In the genomic region with DNA sequence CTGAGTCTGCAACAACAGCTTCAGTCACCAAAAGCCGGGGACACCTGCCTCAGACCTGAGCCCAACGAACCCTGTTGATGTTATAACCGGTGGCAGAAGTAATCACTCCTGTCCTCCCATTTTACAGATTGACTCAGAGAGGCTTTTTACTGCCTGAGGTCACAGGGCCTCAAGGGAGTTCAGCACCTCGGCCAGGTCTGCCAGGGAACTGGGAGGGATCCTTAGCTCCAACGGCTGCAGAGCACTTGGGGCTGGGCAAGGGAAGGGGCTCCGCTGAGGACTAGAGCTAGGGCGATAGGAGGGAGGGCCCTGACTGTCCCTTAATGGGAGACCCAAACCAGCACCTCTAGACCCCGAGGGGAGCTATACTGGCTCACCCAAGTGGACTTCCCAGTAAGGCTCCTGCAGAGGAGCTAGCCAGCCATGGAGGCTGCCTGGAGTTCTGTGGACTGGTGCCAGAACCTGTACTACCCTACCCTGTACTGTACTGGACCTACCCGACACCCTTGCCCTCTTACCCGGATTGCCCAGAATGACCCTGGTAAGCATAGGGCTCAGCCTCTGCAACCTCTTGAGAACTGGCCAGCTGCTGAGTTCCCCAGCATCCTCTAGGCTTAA, we compare ENCODE assay signal across 8 mouse cellular contexts. TPM values are rescaled to one million over a fixed set of nuclear protein-coding genes. Genes with fewer than 3 reads are reported as not detected.
A peak's percentile ranks its signal among the peaks of the same experiment; 100 is the strongest.
DNase-seq lines count a peak whose midpoint lies in the region; ATAC-seq and TF ChIP-seq lines count a peak whose summit lies in the region.

No protein-coding gene starts in this region.

- H3K4me3 ChIP-seq in liver, adult 2 months (ENCODE audit: insufficient read depth, low read depth, low read length): peak overlapping the region; percentile 65
- H3K4me3 ChIP-seq in embryonic facial prominence, embryonic 10.5 days: peak overlapping the region; percentile 91
- peak overlapping the region; percentile 88 for H3K4me3 ChIP-seq in intestine, embryonic 14.5 days (ENCODE audit: low read depth, low read length)
- peak overlapping the region; percentile 77 for H3K4me3 ChIP-seq in neural tube, embryonic 12.5 days

- no peak overlapping the region for H3K27ac ChIP-seq in liver, adult 2 months (replicated peaks; ENCODE audit: insufficient read depth, low read depth, low read length)
- peak overlapping the region; percentile 91 for H3K27ac ChIP-seq in embryonic facial prominence, embryonic 10.5 days (replicated peaks)
- peak overlapping the region; percentile 98 for H3K27ac ChIP-seq in intestine, embryonic 14.5 days (ENCODE audit: low read depth)
- no peak overlapping the region for H3K27ac ChIP-seq in neural tube, embryonic 12.5 days

- TF ChIP-seq POLR2A in liver, adult 2 months (IDR thresholded peaks at IDR 0.05; ENCODE audit: extremely low read depth, insufficient read depth, low read length): no peak

- peak overlapping the region; percentile 74 for H3K4me2 ChIP-seq in intestine, embryonic 14.5 days (ENCODE audit: low read length)
- H3K4me2 ChIP-seq in neural tube, embryonic 12.5 days (replicated peaks): peak overlapping the region; percentile 91

- peaks cover 13% of the 10 kb centered on the region for H3K4me1 ChIP-seq in liver, adult 2 months (ENCODE audit: control insufficient read depth, insufficient read depth, low read length)
- peaks cover 78% of the 10 kb centered on the region for H3K4me1 ChIP-seq in embryonic facial prominence, embryonic 10.5 days
- peaks cover 49% of the 10 kb centered on the region for H3K4me1 ChIP-seq in intestine, embryonic 14.5 days (replicated peaks; ENCODE audit: control insufficient read depth, insufficient read depth, low read length)
- peaks cover 52% of the 10 kb centered on the region for H3K4me1 ChIP-seq in neural tube, embryonic 12.5 days

- DNase-seq in liver, adult 2 months (ENCODE audit: extremely low read depth, low read depth, low spot score): peak; percentile 60
- DNase-seq in liver: no peak
- no peak for DNase-seq in embryonic facial prominence, embryonic 10.5 days (ENCODE audit: low spot score)
- DNase-seq in intestine, embryonic 14.5 days (ENCODE audit: low spot score): no peak
- DNase-seq in layer of hippocampus, postnatal 25 days (ENCODE audit: extremely low spot score in 1 of 2, low spot score in 1 of 2): no peak
- DNase-seq in adrenal gland, adult 2 months: no peak
- no peak for DNase-seq in thymus, postnatal 25 days

- no peaks in the 10 kb centered on the region for H3K9me3 ChIP-seq in embryonic facial prominence, embryonic 10.5 days
- no peaks in the 10 kb centered on the region for H3K9me3 ChIP-seq in intestine, embryonic 14.5 days (ENCODE audit: control insufficient read depth, low read length)
- H3K9me3 ChIP-seq in neural tube, embryonic 12.5 days: no peaks in the 10 kb centered on the region

- WGBS in liver, adult 2 months: 63% methylated on average over 10 of the region's 10 CpGs
- 31% methylated on average over 10 of the region's 10 CpGs for WGBS in embryonic facial prominence, embryonic 10.5 days
- WGBS in intestine, embryonic 14.5 days: 29% methylated on average over 10 of the region's 10 CpGs
- WGBS in neural tube, embryonic 12.5 days: 35% methylated on average over 10 of the region's 10 CpGs

- no peaks in the 10 kb centered on the region for H3K27me3 ChIP-seq in liver, adult 2 months (ENCODE audit: control insufficient read depth, insufficient read depth, low read length)
- H3K27me3 ChIP-seq in embryonic facial prominence, embryonic 10.5 days (replicated peaks; ENCODE audit: low read depth, poor library complexity, severe bottlenecking): peaks cover 17% of the 10 kb centered on the region; the same call in 1 of the 2 replicates
- no peaks in the 10 kb centered on the region for H3K27me3 ChIP-seq in intestine, embryonic 14.5 days (replicated peaks; ENCODE audit: control insufficient read depth, insufficient read depth, low read length)
- H3K27me3 ChIP-seq in neural tube, embryonic 12.5 days (replicated peaks): peaks cover 10% of the 10 kb centered on the region

- H3K36me3 ChIP-seq in liver, adult 2 months (ENCODE audit: control insufficient read depth, insufficient read depth, low read length): no peaks in the 10 kb centered on the region
- H3K36me3 ChIP-seq in embryonic facial prominence, embryonic 10.5 days (replicated peaks): peaks cover 10% of the 10 kb centered on the region
- H3K36me3 ChIP-seq in intestine, embryonic 14.5 days (ENCODE audit: control insufficient read depth, insufficient read depth, low read length): peaks cover 14% of the 10 kb centered on the region
- H3K36me3 ChIP-seq in neural tube, embryonic 12.5 days: no peaks in the 10 kb centered on the region

- no peak for TF ChIP-seq CTCF in liver, adult 2 months (IDR thresholded peaks at IDR 0.05; ENCODE audit: low read depth, low read length)

- H3K9ac ChIP-seq in liver, adult 2 months (ENCODE audit: low read depth, low read length): peak overlapping the region; percentile 69
- peak overlapping the region; percentile 97 for H3K9ac ChIP-seq in intestine, embryonic 14.5 days (ENCODE audit: low read length)
- peak overlapping the region; percentile 88 for H3K9ac ChIP-seq in neural tube, embryonic 12.5 days

- H3K79me2 ChIP-seq in liver, adult 2 months (ENCODE audit: control insufficient read depth, insufficient read depth, low read length): no peaks in the 10 kb centered on the region; the same call in 1 of the 2 replicates

- no peak; the same call in 1 of the 2 replicates for ATAC-seq in intestine, embryonic 14.5 days (replicated peaks; ENCODE audit: low FRiP score, low TSS enrichment, low read depth)
- ATAC-seq in neural tube, embryonic 12.5 days (ENCODE audit: low FRiP score, low read depth): peak; percentile 5; the same call in 1 of the 2 replicates

RNA-seq across cellular contexts. Expression of a gene that starts 1.4 kb away (rescaled TPM):
- 3.1 and 3.8 TPM in 2 replicates for total RNA-seq in liver, adult 2 months (2014; rRNA removed)
- polyA plus RNA-seq in liver, adult 2 months (2012; rRNA removed): 11.1 and 18.0 TPM in 2 replicates
- 32.2 and 33.1 TPM in 2 replicates for polyA plus RNA-seq in embryonic facial prominence, embryonic 10.5 days (2016; fragmentation: Nextera tagmentation; extraction: Ambion mirVana)
- 45.6 and 57.9 TPM in 2 replicates for polyA plus RNA-seq in intestine, embryonic 14.5 days (2014; fragmentation: Nextera tagmentation; extraction: Ambion mirVana)
- 26.4 and 32.9 TPM in 2 replicates for polyA plus RNA-seq in neural tube, embryonic 12.5 days (2016; fragmentation: Nextera tagmentation; extraction: Ambion mirVana)
- 10 to 100 TPM; 14.0 to 18.3 TPM for total RNA-seq in layer of hippocampus, postnatal 25 days (2021)
- 10 to 100 TPM; 28.0 to 28.6 TPM for total RNA-seq in adrenal gland, adult 2 months (2021)
- 137 and 151 TPM in 2 replicates for polyA plus RNA-seq in adrenal gland, adult 2 months (2012; rRNA removed)

RNA-seq across cellular contexts. Expression of a gene that starts 5.6 kb away (rescaled TPM):
- total RNA-seq in liver, adult 2 months (2014; rRNA removed): 9.0 and 10.3 TPM in 2 replicates
- polyA plus RNA-seq in liver, adult 2 months (2012; rRNA removed): 7.1 and 9.1 TPM in 2 replicates
- 31.3 and 33.2 TPM in 2 replicates for polyA plus RNA-seq in embryonic facial prominence, embryonic 10.5 days (2016; fragmentation: Nextera tagmentation; extraction: Ambion mirVana)
- 36.2 and 39.3 TPM in 2 replicates for polyA plus RNA-seq in intestine, embryonic 14.5 days (2014; fragmentation: Nextera tagmentation; extraction: Ambion mirVana)
- 30.3 and 30.7 TPM in 2 replicates for polyA plus RNA-seq in neural tube, embryonic 12.5 days (2016; fragmentation: Nextera tagmentation; extraction: Ambion mirVana)
- 10 to 100 TPM; 18.1 to 19.9 TPM for total RNA-seq in layer of hippocampus, postnatal 25 days (2021)
- 10 to 100 TPM; 17.1 to 19.6 TPM for total RNA-seq in adrenal gland, adult 2 months (2021)
- 17.1 and 21.1 TPM in 2 replicates for polyA plus RNA-seq in adrenal gland, adult 2 months (2012; rRNA removed)

RNA-seq across cellular contexts. Expression of a gene that starts 15.5 kb away (rescaled TPM):
- 10.9 and 11.7 TPM in 2 replicates for total RNA-seq in liver, adult 2 months (2014; rRNA removed)
- polyA plus RNA-seq in liver, adult 2 months (2012; rRNA removed): 6.0 and 7.6 TPM in 2 replicates
- 102 and 106 TPM in 2 replicates for polyA plus RNA-seq in embryonic facial prominence, embryonic 10.5 days (2016; fragmentation: Nextera tagmentation; extraction: Ambion mirVana)
- polyA plus RNA-seq in intestine, embryonic 14.5 days (2014; fragmentation: Nextera tagmentation; extraction: Ambion mirVana): 58.0 and 60.7 TPM in 2 replicates
- polyA plus RNA-seq in neural tube, embryonic 12.5 days (2016; fragmentation: Nextera tagmentation; extraction: Ambion mirVana): 52.8 and 59.3 TPM in 2 replicates
- 10 to 100 TPM; 21.2 to 26.9 TPM for total RNA-seq in layer of hippocampus, postnatal 25 days (2021)
- 10 to 100 TPM in 1 of 2 experiments, 1 to 10 TPM in 1; 9.8 to 15.5 TPM for total RNA-seq in adrenal gland, adult 2 months (2021)
- polyA plus RNA-seq in adrenal gland, adult 2 months (2012; rRNA removed): 7.2 and 7.8 TPM in 2 replicates

RNA-seq across cellular contexts. Expression of a gene that starts 20.6 kb away (rescaled TPM):
- 0.20 TPM in 1 of 2 replicates, not detected in the other for total RNA-seq in liver, adult 2 months (2014; rRNA removed)
- polyA plus RNA-seq in liver, adult 2 months (2012; rRNA removed): 0.06 and 0.07 TPM in 2 replicates
- polyA plus RNA-seq in embryonic facial prominence, embryonic 10.5 days (2016; fragmentation: Nextera tagmentation; extraction: Ambion mirVana): 0.05 TPM in 1 of 2 replicates, not detected in the other
- not detected in 2 replicates for polyA plus RNA-seq in intestine, embryonic 14.5 days (2014; fragmentation: Nextera tagmentation; extraction: Ambion mirVana)
- 0.08 TPM in 1 of 2 replicates, not detected in the other for polyA plus RNA-seq in neural tube, embryonic 12.5 days (2016; fragmentation: Nextera tagmentation; extraction: Ambion mirVana)
- not detected for total RNA-seq in layer of hippocampus, postnatal 25 days (2021)
- total RNA-seq in adrenal gland, adult 2 months (2021): under 1 TPM; 0.26 to 0.31 TPM
- polyA plus RNA-seq in adrenal gland, adult 2 months (2012; rRNA removed): 0.69 TPM in 1 of 2 replicates, not detected in the other

RNA-seq across cellular contexts. Expression of a gene that starts 46.8 kb away (rescaled TPM):
- total RNA-seq in liver, adult 2 months (2014; rRNA removed): 12.7 and 13.4 TPM in 2 replicates
- 46.7 and 65.4 TPM in 2 replicates for polyA plus RNA-seq in liver, adult 2 months (2012; rRNA removed)
- 45.9 and 47.8 TPM in 2 replicates for polyA plus RNA-seq in embryonic facial prominence, embryonic 10.5 days (2016; fragmentation: Nextera tagmentation; extraction: Ambion mirVana)
- 28.0 and 29.5 TPM in 2 replicates for polyA plus RNA-seq in intestine, embryonic 14.5 days (2014; fragmentation: Nextera tagmentation; extraction: Ambion mirVana)
- polyA plus RNA-seq in neural tube, embryonic 12.5 days (2016; fragmentation: Nextera tagmentation; extraction: Ambion mirVana): 41.9 and 46.9 TPM in 2 replicates
- 10 to 100 TPM; 49.1 to 67.0 TPM for total RNA-seq in layer of hippocampus, postnatal 25 days (2021)
- 10 to 100 TPM; 58.6 to 68.2 TPM for total RNA-seq in adrenal gland, adult 2 months (2021)
- 176 and 201 TPM in 2 replicates for polyA plus RNA-seq in adrenal gland, adult 2 months (2012; rRNA removed)

Comparison
In these comparisons a context has a peak if more than half of its experiments do, and no peak if none do; other contexts are left out.
1. H3K27ac ChIP-seq: peak in embryonic facial prominence, embryonic 10.5 days (single experiment) and intestine, embryonic 14.5 days (single experiment); none in liver, adult 2 months (single experiment) and neural tube, embryonic 12.5 days (single experiment).
2. Peak in every context shown above with its lines, with median percentiles within 50 percentile points of each other: H3K4me3 ChIP-seq and H3K9ac ChIP-seq.